Mouse (Mus musculus): ENCODE measurements around the gene Grap. TPM values are rescaled to one million over a fixed set of nuclear protein-coding genes. Genes with fewer than 3 reads are reported as not detected.
A peak's percentile ranks its signal among the peaks of the same experiment; 100 is the strongest.

The Grap gene
- polyA plus RNA-seq, 1 experiment from 2014 or later = 7.1 TPM

DNA sequence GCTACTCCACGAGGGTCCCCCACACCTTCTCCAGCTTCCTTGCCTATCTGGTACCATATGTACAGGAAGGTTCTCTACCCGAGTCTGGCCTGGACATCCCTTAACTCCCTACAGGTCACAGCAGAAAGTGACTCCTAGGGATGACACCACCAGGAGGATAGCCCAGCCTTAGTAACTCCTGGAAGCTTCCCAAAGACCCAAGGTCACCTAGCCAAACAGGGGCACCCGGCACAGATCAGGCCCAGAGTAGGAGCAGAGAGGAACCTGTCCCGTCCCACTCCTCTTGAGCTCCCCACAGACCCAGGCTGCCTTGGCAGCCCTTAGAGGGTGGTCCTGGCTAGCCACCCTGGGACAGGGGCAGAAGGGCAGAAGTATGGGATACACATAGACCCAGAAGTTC, 12.3 kb downstream of the Grap start:
- Histone ChIP-seq H3K27me3 (replicated peaks) (no peaks in the 10 kb centered on the region), H3K9ac (no peak overlapping the region), H3K4me3 (replicated peaks) (no peak overlapping the region), H3K9me3 (no peaks in the 10 kb centered on the region), H3K36me3 (no peaks in the 10 kb centered on the region), H3K27ac (no peak overlapping the region), H3K4me1 (replicated peaks) (peaks cover 11% of the 10 kb centered on the region; the same call in 1 of the 2 replicates), H3K4me2 (replicated peaks) (no peak overlapping the region)
- ATAC-seq = no peak
- WGBS = 88% methylated on average over 4 of the region's 4 CpGs

DNA sequence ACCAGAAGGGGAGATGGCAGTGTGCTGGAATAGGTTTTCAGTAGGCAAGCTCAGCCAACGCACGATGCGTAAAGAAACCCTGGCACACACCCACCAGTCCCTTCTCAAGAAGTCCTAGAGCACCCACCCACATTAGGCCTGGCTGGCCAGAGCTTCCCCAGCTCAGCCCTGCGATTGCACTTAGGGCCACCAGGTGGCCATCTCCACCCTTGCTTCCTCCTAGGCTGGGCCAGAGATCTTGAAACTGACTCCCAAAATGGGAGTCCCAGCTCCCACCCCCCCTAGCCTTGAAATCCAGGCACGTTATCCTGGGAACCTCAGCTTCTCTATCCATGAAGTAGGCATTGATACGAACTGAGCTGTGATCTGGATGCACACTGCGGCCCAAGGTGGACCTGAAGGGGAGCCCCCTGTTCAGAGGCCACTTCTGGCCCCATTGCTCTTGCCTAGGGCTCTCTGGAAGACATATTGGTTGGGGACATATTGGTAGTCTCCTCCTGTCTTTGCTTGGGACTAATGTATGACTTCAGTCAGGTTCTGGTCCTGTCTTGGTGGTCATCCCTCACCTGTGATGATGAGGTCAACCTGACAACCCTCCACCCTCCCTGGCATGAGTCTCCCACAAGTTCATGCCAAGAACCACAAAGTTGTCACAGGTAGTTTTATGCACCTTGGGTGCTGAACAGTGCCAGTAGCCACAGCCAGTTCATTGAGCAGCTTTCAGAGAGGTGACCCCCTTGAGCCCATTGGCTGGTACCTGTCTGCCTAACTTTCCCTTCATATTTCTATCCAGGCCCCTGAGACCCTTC, 13.1 kb downstream of the Grap start:
- Histone ChIP-seq H3K36me3 (no peaks in the 10 kb centered on the region), H3K4me2 (replicated peaks) (no peak overlapping the region), H3K4me3 (replicated peaks) (no peak overlapping the region), H3K9ac (no peak overlapping the region), H3K27ac (no peak overlapping the region), H3K27me3 (replicated peaks) (no peaks in the 10 kb centered on the region), H3K9me3 (no peaks in the 10 kb centered on the region), H3K4me1 (replicated peaks) (peaks cover 11% of the 10 kb centered on the region; the same call in 1 of the 2 replicates)
- ATAC-seq = peak; percentile 58; the same call in 1 of the 2 replicates
- 45% methylated on average over 7 of the region's 7 CpGs for WGBS

DNA sequence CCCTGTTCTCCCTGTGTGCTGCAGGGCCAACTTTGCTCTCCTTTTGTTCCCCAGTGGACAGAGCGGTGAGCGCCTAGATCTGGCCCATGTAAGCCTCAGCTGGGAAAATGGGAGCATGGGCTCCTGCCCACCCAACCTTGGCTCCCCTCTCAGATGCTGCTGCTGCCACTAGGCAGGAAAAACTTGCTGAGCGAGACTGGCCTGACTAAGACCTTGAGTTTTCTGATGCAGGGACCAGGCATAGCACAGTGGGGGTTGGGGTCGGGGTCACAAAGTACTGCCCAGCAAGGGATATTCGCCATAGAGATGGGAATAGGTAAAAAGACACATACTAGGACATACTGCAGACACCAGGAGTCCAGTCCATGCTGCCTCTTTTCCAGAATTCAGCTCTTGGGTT, 14.2 kb downstream of the Grap start:
- no peak for ATAC-seq
- Histone ChIP-seq H3K4me2 (replicated peaks) (no peak overlapping the region), H3K9me3 (no peaks in the 10 kb centered on the region), H3K27ac (no peak overlapping the region), H3K36me3 (no peaks in the 10 kb centered on the region), H3K27me3 (replicated peaks) (no peaks in the 10 kb centered on the region), H3K9ac (no peak overlapping the region), H3K4me1 (replicated peaks) (peaks cover 19% of the 10 kb centered on the region), H3K4me3 (replicated peaks) (no peak overlapping the region)
- WGBS = 82% methylated on average over 5 of the region's 5 CpGs

DNA sequence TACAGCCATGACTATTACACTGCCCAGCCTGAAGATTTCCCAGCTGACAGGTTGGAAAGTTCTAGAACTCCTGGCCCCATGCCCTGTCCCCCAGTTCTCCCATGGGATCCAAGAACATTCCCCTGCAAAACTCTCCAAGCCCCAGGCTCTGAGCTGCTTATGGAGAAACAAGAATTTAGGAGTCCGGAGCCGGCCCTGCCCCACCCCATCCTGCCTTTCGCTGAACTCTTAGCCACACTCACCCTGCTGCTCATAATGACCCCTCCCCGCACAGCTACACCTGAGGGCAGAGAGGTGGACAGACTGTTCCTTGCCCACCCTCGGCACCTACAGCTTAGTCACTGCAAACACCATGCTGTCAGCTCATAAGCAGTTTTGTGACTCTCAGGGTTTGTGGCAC, 14.7 kb downstream of the Grap start:
- no peak overlapping the region for H3K4me3 ChIP-seq (replicated peaks)
- H3K4me2 ChIP-seq (replicated peaks) = 0 out of 2 replicates have a peak overlapping the region, but pooled peaks have one; percentile 4
- 55% methylated on average over 5 of the region's 5 CpGs for WGBS
- no peak for ATAC-seq
- no peak overlapping the region for H3K9ac ChIP-seq
- no peaks in the 10 kb centered on the region for H3K36me3 ChIP-seq
- H3K4me1 ChIP-seq (replicated peaks) = peaks cover 23% of the 10 kb centered on the region
- H3K9me3 ChIP-seq = no peaks in the 10 kb centered on the region
- no peak overlapping the region for H3K27ac ChIP-seq
- no peaks in the 10 kb centered on the region for H3K27me3 ChIP-seq (replicated peaks)

DNA sequence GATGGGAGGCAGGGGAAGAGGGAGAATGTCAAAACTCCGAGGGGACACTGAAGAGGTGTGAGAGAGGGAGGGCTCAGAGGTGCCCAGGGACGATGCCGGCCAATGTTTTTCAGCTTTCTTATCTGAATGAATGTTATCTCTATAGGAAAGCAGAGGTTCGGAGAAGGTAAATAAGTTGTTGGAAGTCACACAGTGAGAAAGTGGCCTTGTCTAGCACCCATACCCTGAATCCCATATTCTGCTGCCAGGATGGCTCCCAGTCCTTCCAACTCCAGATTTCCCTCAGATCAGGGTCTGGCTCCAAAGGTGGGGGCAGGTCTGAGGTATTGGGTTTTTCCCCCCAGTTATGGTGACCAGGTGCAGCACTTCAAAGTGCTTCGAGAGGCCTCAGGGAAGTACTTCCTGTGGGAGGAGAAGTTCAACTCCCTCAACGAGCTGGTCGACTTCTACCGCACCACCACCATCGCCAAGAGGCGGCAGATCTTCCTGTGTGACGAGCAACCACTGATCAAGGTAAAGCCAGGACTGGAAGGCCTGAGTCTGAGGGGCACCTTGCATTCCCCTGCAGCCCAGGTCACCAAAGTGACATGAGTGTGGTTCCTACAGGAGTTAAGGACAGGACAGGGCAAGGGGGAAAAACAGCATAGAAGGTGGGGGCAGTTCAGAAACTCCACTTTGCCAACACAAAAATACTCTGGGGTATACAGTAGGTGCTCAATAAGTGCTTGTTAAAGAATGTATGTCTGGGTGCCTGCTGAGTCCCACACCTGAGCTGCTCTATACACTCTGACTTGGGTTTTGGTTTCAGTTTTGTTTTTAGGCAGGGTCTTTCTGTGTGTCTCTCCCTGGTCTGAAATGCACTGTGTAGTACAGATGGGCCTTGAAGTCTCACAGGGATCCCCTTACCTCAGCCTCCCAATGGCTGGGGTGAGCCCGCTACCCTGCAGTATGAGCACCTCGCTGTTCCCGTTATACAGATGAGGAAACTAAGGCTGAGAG, 16.7 kb downstream of the Grap start:
- H3K9me3 ChIP-seq = no peaks in the 10 kb centered on the region
- no peaks in the 10 kb centered on the region for H3K27me3 ChIP-seq (replicated peaks)
- no peak overlapping the region for H3K4me3 ChIP-seq (replicated peaks)
- no peak overlapping the region for H3K4me2 ChIP-seq (replicated peaks)
- no peak overlapping the region for H3K27ac ChIP-seq
- WGBS = 60% methylated on average over 14 of the region's 14 CpGs
- peaks cover 33% of the 10 kb centered on the region for H3K4me1 ChIP-seq (replicated peaks)
- no peak overlapping the region for H3K9ac ChIP-seq
- no peaks in the 10 kb centered on the region for H3K36me3 ChIP-seq
- no peak for ATAC-seq

DNA sequence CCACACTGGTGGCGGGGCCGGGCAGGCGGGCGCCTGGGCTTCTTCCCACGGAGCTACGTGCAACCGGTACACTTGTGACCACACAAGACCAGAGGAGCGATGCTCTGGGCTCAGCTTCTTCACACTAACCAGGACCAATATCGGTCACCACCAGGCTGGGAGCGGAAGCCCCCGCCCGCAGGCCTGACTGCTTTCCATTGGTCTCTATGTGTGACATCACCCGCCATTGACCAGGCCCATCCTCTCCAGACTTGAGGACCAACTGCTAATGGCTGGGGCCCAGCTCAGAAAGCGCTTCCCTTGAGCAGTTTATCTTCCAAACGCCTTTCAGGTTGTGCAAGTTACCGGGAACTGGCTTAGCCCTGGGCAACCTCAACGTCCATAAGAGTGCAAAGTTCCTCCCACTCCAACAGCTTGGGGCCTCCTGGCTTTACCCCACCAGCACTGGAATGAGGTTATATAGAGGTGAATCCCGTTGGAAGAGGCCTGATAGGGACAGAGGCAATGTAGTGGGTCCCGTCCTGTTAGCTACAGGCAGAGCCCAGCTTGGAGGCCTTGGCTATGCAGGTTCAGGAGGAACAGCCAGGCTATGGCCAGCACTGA, 18.8 kb downstream of the Grap start:
- Histone ChIP-seq H3K36me3 (no peaks in the 10 kb centered on the region), H3K27ac (peak overlapping the region; percentile 51; the same call in 1 of the 2 replicates), H3K4me2 (replicated peaks) (peak overlapping the region; percentile 31), H3K4me3 (replicated peaks) (no peak overlapping the region; the same call in 1 of the 2 replicates), H3K9me3 (no peaks in the 10 kb centered on the region), H3K9ac (0 out of 2 replicates have a peak overlapping the region, but pooled peaks have one; percentile 11), H3K27me3 (replicated peaks) (no peaks in the 10 kb centered on the region), H3K4me1 (replicated peaks) (peaks cover 45% of the 10 kb centered on the region)
- WGBS = 50% methylated on average over 19 of the region's 19 CpGs
- peak; percentile 52 for ATAC-seq

DNA sequence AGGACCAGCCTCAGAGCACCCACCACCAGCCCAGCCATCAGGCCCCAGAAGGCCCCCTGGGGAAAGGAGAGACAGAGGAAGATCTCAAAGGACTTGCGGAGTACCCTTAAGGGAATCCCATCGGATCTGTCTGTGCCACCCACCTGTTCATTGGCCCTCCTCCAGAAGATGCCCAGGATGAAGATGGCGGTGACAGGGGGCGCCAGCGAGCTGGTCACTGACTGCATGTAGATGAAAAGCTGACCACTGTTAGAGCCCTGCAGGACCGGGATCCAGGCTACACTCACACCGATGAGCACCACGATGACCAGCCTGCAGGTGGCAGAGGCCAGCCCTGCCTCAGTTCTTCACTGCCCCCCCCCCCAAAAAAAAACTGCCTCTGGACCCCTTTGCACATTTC, 20.6 kb downstream of the Grap start:
- H3K27me3 ChIP-seq (replicated peaks) = no peaks in the 10 kb centered on the region
- H3K36me3 ChIP-seq = no peaks in the 10 kb centered on the region
- no peak overlapping the region for H3K9ac ChIP-seq
- no peaks in the 10 kb centered on the region for H3K9me3 ChIP-seq
- ATAC-seq = no peak
- peaks cover 37% of the 10 kb centered on the region for H3K4me1 ChIP-seq (replicated peaks)
- H3K4me3 ChIP-seq (replicated peaks) = no peak overlapping the region
- H3K27ac ChIP-seq = no peak overlapping the region
- no peak overlapping the region for H3K4me2 ChIP-seq (replicated peaks)
- WGBS = 41% methylated on average over 8 of the region's 8 CpGs

DNA sequence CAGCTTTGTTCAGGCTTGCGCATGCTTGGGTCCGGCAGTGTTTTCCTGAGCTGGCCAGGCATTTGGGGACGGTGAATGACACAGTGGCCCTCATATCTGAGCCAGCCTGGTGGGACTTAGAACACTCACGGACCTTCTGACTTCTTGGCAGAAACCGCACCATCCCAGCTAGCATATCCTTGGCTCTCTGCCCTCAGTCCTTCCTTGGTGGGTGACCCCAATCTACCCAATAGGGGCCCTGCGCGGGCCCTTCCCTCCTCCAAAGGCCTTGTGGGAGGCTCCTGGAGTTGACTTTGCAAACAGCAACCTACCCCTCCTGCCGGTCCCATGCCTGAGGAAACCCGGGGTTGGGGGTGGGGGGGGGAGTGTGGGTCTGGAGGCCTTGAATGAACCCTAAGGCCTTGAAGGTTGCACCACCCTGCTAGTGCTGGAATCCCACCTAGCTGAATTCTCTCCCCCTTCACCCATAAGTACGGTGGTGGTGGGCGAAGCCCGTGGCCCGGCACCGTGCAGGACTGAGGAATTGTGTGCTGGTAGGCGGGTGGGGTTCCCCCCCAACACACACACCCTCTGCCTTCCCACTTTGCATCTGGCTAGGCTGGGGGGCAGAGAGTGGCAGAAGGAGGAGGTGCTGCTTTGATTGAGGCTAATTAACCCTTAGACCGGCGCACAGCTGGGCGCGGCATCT, 21.2 kb downstream of the Grap start:
- ATAC-seq = peak; percentile 56; the same call in 1 of the 2 replicates
- Histone ChIP-seq H3K4me2 (replicated peaks) (no peak overlapping the region), H3K36me3 (no peaks in the 10 kb centered on the region)

DNA sequence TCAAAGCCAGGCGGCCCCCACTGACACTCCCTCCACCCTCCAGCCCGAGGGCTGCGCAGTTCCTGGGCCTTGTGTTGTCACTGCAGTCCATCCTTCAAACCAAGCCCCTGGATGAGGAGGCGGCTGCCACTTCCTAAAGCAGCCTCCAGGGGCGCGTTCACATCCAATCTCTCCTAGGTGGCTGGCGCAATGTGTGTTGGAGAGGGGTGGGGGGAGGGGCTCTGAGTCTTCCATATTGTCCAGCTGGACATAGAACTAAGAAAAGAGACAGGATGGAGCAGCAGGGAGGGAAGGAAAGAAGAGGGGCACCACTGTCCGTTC, 21.7 kb downstream of the Grap start:
- WGBS = 13% methylated on average over 8 of the region's 8 CpGs
- Histone ChIP-seq H3K4me1 (replicated peaks) (peaks cover 37% of the 10 kb centered on the region), H3K9ac (no peak overlapping the region), H3K36me3 (no peaks in the 10 kb centered on the region), H3K4me3 (replicated peaks) (no peak overlapping the region), H3K27me3 (replicated peaks) (no peaks in the 10 kb centered on the region), H3K27ac (no peak overlapping the region), H3K4me2 (replicated peaks) (no peak overlapping the region), H3K9me3 (no peaks in the 10 kb centered on the region)
- peak; percentile 70 for ATAC-seq

More for the DNA sequence above, 21.2 kb downstream of the Grap start:
- H3K9me3 ChIP-seq = no peaks in the 10 kb centered on the region
- H3K27ac ChIP-seq = no peak overlapping the region
- no peaks in the 10 kb centered on the region for H3K27me3 ChIP-seq (replicated peaks)
- H3K4me3 ChIP-seq (replicated peaks) = no peak overlapping the region
- H3K9ac ChIP-seq = no peak overlapping the region
- WGBS = 41% methylated on average over 19 of the region's 19 CpGs
- peaks cover 37% of the 10 kb centered on the region for H3K4me1 ChIP-seq (replicated peaks)

DNA sequence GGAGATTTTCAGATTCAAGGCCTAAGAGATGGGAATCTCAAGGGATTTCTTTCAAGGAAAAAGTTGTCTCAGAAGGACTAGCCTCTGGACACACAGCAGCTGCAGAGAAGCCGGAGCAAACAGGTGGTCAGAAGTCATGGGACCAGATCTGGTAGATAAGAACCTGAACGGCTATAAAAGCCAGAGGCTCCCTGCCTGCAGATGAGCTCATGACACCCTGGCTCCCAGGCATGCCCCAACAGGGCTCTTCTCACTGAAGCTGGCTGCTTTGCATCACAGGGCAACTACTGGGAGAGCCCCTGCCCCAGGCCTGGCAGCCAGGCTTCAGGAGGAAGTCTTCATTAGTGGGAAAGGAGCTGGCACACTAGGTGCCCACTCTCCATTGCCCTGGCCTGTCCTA, 22.3 kb downstream of the Grap start:
- H3K27me3 ChIP-seq (replicated peaks) = no peaks in the 10 kb centered on the region
- H3K4me1 ChIP-seq (replicated peaks) = peaks cover 37% of the 10 kb centered on the region
- H3K4me3 ChIP-seq (replicated peaks) = no peak overlapping the region
- no peaks in the 10 kb centered on the region for H3K9me3 ChIP-seq
- no peak overlapping the region for H3K4me2 ChIP-seq (replicated peaks)
- H3K9ac ChIP-seq = no peak overlapping the region
- 33% methylated on average over 2 of the region's 2 CpGs for whole genome bisulfite sequencing
- H3K36me3 ChIP-seq = no peaks in the 10 kb centered on the region
- peak; percentile 40 for ATAC-seq
- H3K27ac ChIP-seq = 0 out of 2 replicates have a peak overlapping the region, but pooled peaks have one; percentile 5

DNA sequence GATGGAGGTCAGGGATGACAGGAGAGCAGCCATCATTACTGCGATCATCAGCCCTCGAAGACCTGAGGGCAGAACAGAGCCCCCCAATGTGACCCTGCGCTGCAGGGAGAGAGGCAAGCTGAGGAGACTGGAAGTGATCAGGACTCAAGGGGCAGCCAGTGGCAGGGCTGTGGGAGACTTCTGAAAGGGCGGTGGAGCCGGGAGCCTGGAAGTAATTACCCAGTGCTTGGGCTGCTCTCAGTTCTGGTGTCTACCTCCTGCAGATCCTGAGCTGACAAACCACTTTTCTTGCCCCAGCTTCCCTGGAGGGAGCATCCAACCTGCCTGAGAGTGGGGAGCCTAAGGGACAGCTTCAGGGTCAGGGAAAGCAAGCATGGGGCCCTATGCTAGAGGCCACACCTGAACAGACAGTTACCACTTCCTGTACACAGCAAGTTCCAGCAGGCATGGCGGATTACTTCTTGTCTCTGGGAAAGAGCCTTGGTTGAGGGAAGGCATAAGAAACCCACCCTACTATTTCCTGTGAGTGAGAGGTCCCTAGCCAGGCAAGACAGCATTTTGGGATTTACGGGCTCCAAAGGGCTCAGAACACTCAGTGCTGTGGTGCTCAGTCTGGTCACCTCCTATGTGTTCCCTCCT, 23.3 kb downstream of the Grap start:
- WGBS = 80% methylated on average over 7 of the region's 7 CpGs
- H3K4me3 ChIP-seq (replicated peaks) = no peak overlapping the region
- no peak for ATAC-seq
- no peak overlapping the region for H3K9ac ChIP-seq
- H3K27me3 ChIP-seq (replicated peaks) = no peaks in the 10 kb centered on the region
- no peaks in the 10 kb centered on the region for H3K9me3 ChIP-seq
- peaks cover 37% of the 10 kb centered on the region for H3K4me1 ChIP-seq (replicated peaks)
- no peaks in the 10 kb centered on the region for H3K36me3 ChIP-seq
- no peak overlapping the region for H3K27ac ChIP-seq
- H3K4me2 ChIP-seq (replicated peaks) = no peak overlapping the region

Data from intestine, embryonic 15.5 days (tissue).